Mouse (Mus musculus) MEL (cell line): ENCODE data around the gene Dcbld2. TPM values are rescaled to one million over a fixed set of nuclear protein-coding genes. Genes with fewer than 3 reads are reported as not detected.

Experiments
- DNase-seq: peaks from one replicate; pipeline ENCODE4 v3.0.0; 2011; ENCODE audit warnings: low read depth, low spot score
- H3K27ac ChIP-seq: 2 replicates; pipeline ENCODE4 v1.5.1; 2012; ENCODE audit warnings: low read depth, mild to moderate bottlenecking, control low read depth, low read length, moderate library complexity; ENCODE audit not compliant: control insufficient read depth
- H3K27me3 ChIP-seq, 2 experiments: fragments of 150-350 bp in 1 of 2; sonication (generic) in 1 of 2; 2 replicates each; pipeline ENCODE4 v1.6.1; 2012; ENCODE audit warnings: low read length in 2 of 2, mild to moderate bottlenecking in 2 of 2, improper control_type of control experiment in 1 of 2, moderate library complexity in 1 of 2; ENCODE audit not compliant: insufficient read depth in 2 of 2, control insufficient read depth in 1 of 2
- H3K36me3 ChIP-seq, 2 experiments: 2 replicates each; pipeline ENCODE4 v1.6.1; 2012 to 2014; ENCODE audit warnings: low read length in 2 of 2, improper control_type of control experiment in 1 of 2, inconsistent platforms in 1 of 2, mild to moderate bottlenecking in 1 of 2; ENCODE audit not compliant: insufficient read depth in 2 of 2, control insufficient read depth in 1 of 2
- H3K4me1 ChIP-seq, 2 experiments: fragments of 150-350 bp in 1 of 2; sonication (generic) in 1 of 2; 2 replicates each; pipeline ENCODE4 v1.6.1; 2012; ENCODE audit warnings: low read length in 2 of 2, improper control_type of control experiment in 1 of 2, mild to moderate bottlenecking in 1 of 2; ENCODE audit not compliant: insufficient read depth in 2 of 2, control insufficient read depth in 1 of 2
- H3K4me3 ChIP-seq, 2 experiments: fragments of 150-350 bp in 1 of 2; sonication (generic) in 1 of 2; 2 replicates each; pipeline ENCODE4 v1.5.1; 2012; ENCODE audit warnings: low read depth in 2 of 2, low read length in 2 of 2, mild to moderate bottlenecking in 2 of 2, moderate library complexity in 2 of 2, control low read depth in 1 of 2, improper control_type of control experiment in 1 of 2; ENCODE audit not compliant: control insufficient read depth in 1 of 2, insufficient read depth in 1 of 2
- H3K79me2 ChIP-seq: 2 replicates; pipeline ENCODE4 v1.6.1; 2012; ENCODE audit warnings: mild to moderate bottlenecking, low read length, moderate library complexity; ENCODE audit not compliant: control insufficient read depth, poor library complexity, insufficient read depth
- H3K9ac ChIP-seq: 2 replicates; pipeline ENCODE4 v1.6.1; 2012; ENCODE audit warnings: low read depth, mild to moderate bottlenecking, control low read depth, low read length, moderate library complexity; ENCODE audit not compliant: control insufficient read depth, poor library complexity, severe bottlenecking
- H3K9me3 ChIP-seq: fragments of 150-350 bp; sonication (generic); replicated peaks from 2 replicates; pipeline ENCODE4 v1.6.1; 2012; ENCODE audit warnings: mild to moderate bottlenecking, low read length, improper control_type of control experiment, moderate library complexity; ENCODE audit not compliant: insufficient read depth
- BHLHE40 ChIP-seq: IDR thresholded peaks from 2 replicates; pipeline ENCODE4 v1.6.1; 2012; ENCODE audit warnings: low read depth, mild to moderate bottlenecking, inconsistent platforms, low read length, improper control_type of control experiment, borderline replicate concordance
- CHD1 ChIP-seq: IDR thresholded peaks from 2 replicates; pipeline ENCODE4 v1.6.1; 2012; ENCODE audit warnings: low read depth, mild to moderate bottlenecking, inconsistent platforms, low read length, improper control_type of control experiment
- CHD2 ChIP-seq: IDR thresholded peaks from 2 replicates; pipeline ENCODE4 v1.6.1; 2011; ENCODE audit warnings: low read length, improper control_type of control experiment
- CTCF ChIP-seq, 3 experiments: IDR thresholded peaks in 2 of 3; conservative IDR thresholded peaks in 1 of 3; 2 replicates each; pipeline ENCODE4 v1.5.1; 2011 to 2012; ENCODE audit warnings: low read length in 3 of 3, low read depth in 2 of 3, mild to moderate bottlenecking in 2 of 3, improper control_type of control experiment in 1 of 3, inconsistent platforms in 1 of 3, mixed read lengths in 1 of 3, moderate library complexity in 1 of 3; ENCODE audit not compliant: control insufficient read depth in 1 of 3, insufficient read depth in 1 of 3, poor library complexity in 1 of 3, severe bottlenecking in 1 of 3
- E2F4 ChIP-seq: IDR thresholded peaks from 2 replicates; pipeline ENCODE4 v1.6.1; 2011; ENCODE audit warnings: low read depth, low read length, improper control_type of control experiment, borderline replicate concordance
- ELF1 ChIP-seq: IDR thresholded peaks from 2 replicates; pipeline ENCODE4 v1.6.1; 2014; ENCODE audit warnings: low read depth, mild to moderate bottlenecking, inconsistent platforms, low read length, improper control_type of control experiment, moderate library complexity
- EP300 ChIP-seq, 2 experiments: IDR thresholded peaks; 2 replicates each; pipeline ENCODE4 v1.6.1; 2011; ENCODE audit warnings: improper control_type of control experiment in 2 of 2, low read length in 2 of 2, low read depth in 1 of 2, mild to moderate bottlenecking in 1 of 2
- ETS1 ChIP-seq: IDR thresholded peaks from 2 replicates; pipeline ENCODE4 v1.6.1; 2012; ENCODE audit warnings: low read depth, mild to moderate bottlenecking, inconsistent platforms, low read length, improper control_type of control experiment, moderate library complexity
- GATA1 ChIP-seq: IDR thresholded peaks from 2 replicates; pipeline ENCODE4 v1.6.1; 2011; ENCODE audit warnings: low read depth, low read length, improper control_type of control experiment
- HCFC1 ChIP-seq: IDR thresholded peaks from 2 replicates; pipeline ENCODE4 v1.6.1; 2012; ENCODE audit warnings: low read depth, mild to moderate bottlenecking, inconsistent platforms, low read length, improper control_type of control experiment, moderate library complexity
- JUND ChIP-seq: IDR thresholded peaks from 2 replicates; pipeline ENCODE4 v1.6.1; 2011; ENCODE audit warnings: low read depth, mild to moderate bottlenecking, improper control_type of control experiment, low read length
- KAT2A ChIP-seq: conservative IDR thresholded peaks from 2 replicates; pipeline ENCODE4 v1.6.1; 2012; ENCODE audit warnings: low read depth, low read length, improper control_type of control experiment, inconsistent platforms
- MAFK ChIP-seq: IDR thresholded peaks from 2 replicates; pipeline ENCODE4 v1.6.1; 2011; ENCODE audit warnings: low read depth, mild to moderate bottlenecking, low read length, improper control_type of control experiment, borderline replicate concordance
- MAX ChIP-seq: IDR thresholded peaks from 2 replicates; pipeline ENCODE4 v1.6.1; 2011; ENCODE audit warnings: low read length, improper control_type of control experiment
- MEF2A ChIP-seq: IDR thresholded peaks from 2 replicates; pipeline ENCODE4 v1.6.1; 2014; ENCODE audit warnings: low read depth, mild to moderate bottlenecking, inconsistent platforms, low read length, improper control_type of control experiment; ENCODE audit not compliant: poor library complexity, insufficient replicate concordance, severe bottlenecking; ENCODE audit errors: extremely low read depth
- MYB ChIP-seq: IDR thresholded peaks from 2 replicates; pipeline ENCODE4 v1.6.1; 2011; ENCODE audit warnings: mild to moderate bottlenecking, low read depth, low read length, improper control_type of control experiment
- MYC ChIP-seq: IDR thresholded peaks from 2 replicates; pipeline ENCODE4 v1.6.1; 2011; ENCODE audit warnings: low read depth, mild to moderate bottlenecking, low read length, improper control_type of control experiment, moderate library complexity
- NELFE ChIP-seq: IDR thresholded peaks from 2 replicates; pipeline ENCODE4 v1.6.1; 2011; ENCODE audit warnings: low read depth, low read length, improper control_type of control experiment
- POLR2A ChIP-seq, 2 experiments: IDR thresholded peaks; 2 replicates each; pipeline ENCODE4 v1.6.1; 2011 to 2012; ENCODE audit warnings: low read length in 2 of 2, mild to moderate bottlenecking in 2 of 2, control low read depth in 1 of 2, improper control_type of control experiment in 1 of 2, low read depth in 1 of 2, moderate library complexity in 1 of 2; ENCODE audit not compliant: control insufficient read depth in 1 of 2, insufficient read depth in 1 of 2, poor library complexity in 1 of 2
- POLR2AphosphoS2 ChIP-seq: IDR thresholded peaks from 2 replicates; pipeline ENCODE4 v1.6.1; 2011; ENCODE audit warnings: low read length, improper control_type of control experiment
- POLR2AphosphoS5 ChIP-seq: IDR thresholded peaks from 2 replicates; pipeline ENCODE4 v1.6.1; 2012; ENCODE audit warnings: low read depth, borderline replicate concordance, mild to moderate bottlenecking, inconsistent platforms, low read length, moderate library complexity, mixed read lengths
- RAD21 ChIP-seq: IDR thresholded peaks from 2 replicates; pipeline ENCODE4 v1.6.1; 2011; ENCODE audit warnings: mild to moderate bottlenecking, low read depth, low read length, improper control_type of control experiment
- RCOR1 ChIP-seq: IDR thresholded peaks from 2 replicates; pipeline ENCODE4 v1.6.1; 2012; ENCODE audit warnings: low read depth, mild to moderate bottlenecking, inconsistent platforms, low read length, improper control_type of control experiment
- SIN3A ChIP-seq: IDR thresholded peaks from 2 replicates; pipeline ENCODE4 v1.6.1; 2012; ENCODE audit warnings: low read length, improper control_type of control experiment, inconsistent platforms
- SMC3 ChIP-seq: IDR thresholded peaks from 2 replicates; pipeline ENCODE4 v1.6.1; 2011; ENCODE audit warnings: low read depth, low read length, improper control_type of control experiment
- TAL1 ChIP-seq: IDR thresholded peaks from 2 replicates; pipeline ENCODE4 v1.6.1; 2012; ENCODE audit warnings: mild to moderate bottlenecking, inconsistent platforms, low read length, moderate library complexity, mixed read lengths
- TBP ChIP-seq: IDR thresholded peaks from 2 replicates; pipeline ENCODE4 v1.8.0; 2011; ENCODE audit warnings: low read depth, low read length, improper control_type of control experiment
- TCF12 ChIP-seq: IDR thresholded peaks from 2 replicates; pipeline ENCODE4 v1.6.1; 2014; ENCODE audit warnings: low read depth, mild to moderate bottlenecking, inconsistent platforms, low read length, improper control_type of control experiment, moderate library complexity
- UBTF ChIP-seq: IDR thresholded peaks from 2 replicates; pipeline ENCODE4 v1.6.1; 2012; ENCODE audit warnings: low read depth, mild to moderate bottlenecking, inconsistent platforms, low read length, improper control_type of control experiment, moderate library complexity, borderline replicate concordance; ENCODE audit not compliant: insufficient read depth
- USF1 ChIP-seq: IDR thresholded peaks from 2 replicates; pipeline ENCODE4 v1.6.1; 2014; ENCODE audit warnings: low read depth, mild to moderate bottlenecking, inconsistent platforms, low read length, improper control_type of control experiment, moderate library complexity
- USF2 ChIP-seq, 2 experiments: IDR thresholded peaks; 2 replicates each; pipeline ENCODE4 v1.6.1; 2011 to 2012; ENCODE audit warnings: improper control_type of control experiment in 2 of 2, low read length in 2 of 2, borderline replicate concordance in 1 of 2, inconsistent platforms in 1 of 2, low read depth in 1 of 2, mild to moderate bottlenecking in 1 of 2; ENCODE audit not compliant: insufficient read depth in 1 of 2
- ZC3H11A ChIP-seq: IDR thresholded peaks from 2 replicates; pipeline ENCODE4 v1.6.1; 2012; ENCODE audit warnings: low read depth, mild to moderate bottlenecking, inconsistent platforms, low read length, improper control_type of control experiment
- ZKSCAN1 ChIP-seq: IDR thresholded peaks from 2 replicates; pipeline ENCODE4 v1.6.1; 2012; ENCODE audit warnings: low read depth, mild to moderate bottlenecking, inconsistent platforms, low read length, improper control_type of control experiment, moderate library complexity
- ZMIZ1 ChIP-seq: IDR thresholded peaks from 2 replicates; pipeline ENCODE4 v1.6.1; 2012; ENCODE audit warnings: low read depth, mild to moderate bottlenecking, inconsistent platforms, low read length, improper control_type of control experiment, moderate library complexity
- ZNF384 ChIP-seq: IDR thresholded peaks from 2 replicates; pipeline ENCODE4 v1.6.1; 2012; ENCODE audit warnings: low read depth, mild to moderate bottlenecking, inconsistent platforms, low read length, improper control_type of control experiment
- polyA plus RNA-seq, 2 experiments: library from polyadenylated mRNA; stranded (reverse) in 1 of 2; unstranded in 1 of 2; fragments of >175 nt in 1 of 2; fragments of >200 nt in 1 of 2; gene quantifications; 2 replicates each; pipeline versions ENCODE4 v1.2.1 to v1.2.4; 2012; ENCODE audit warnings: low replicate concordance in 2 of 2, low read depth in 1 of 2; ENCODE audit not compliant: insufficient read length in 2 of 2, insufficient read depth in 1 of 2, missing spikeins in 1 of 2
- total RNA-seq: library from RNA; depleted of rRNA; stranded (reverse); fragments of 300-350 nt; gene quantifications from 2 replicates; pipeline ENCODE4 v1.2.3, GENCODE M21; 2012

Dcbld2 gene
- total and polyA plus RNA-seq, 3 experiments: 3.5 to 9.4 TPM; not detected in 1

GRCm38 (mm10) chr16:58497886-58498713 lies 89.9 kb downstream of the Dcbld2 start:
- no peaks in the 10 kb centered on the region for H3K27me3 ChIP-seq
- peak overlapping the region; percentile 44 for H3K9ac ChIP-seq
- H3K36me3 ChIP-seq: peaks cover 0 to 42% of the 10 kb centered on the region in 2 experiments; a peak in 2 of 4 replicates
- H3K79me2 ChIP-seq: no peaks in the 10 kb centered on the region
- peaks cover 42 to 43% of the 10 kb centered on the region in 2 experiments for H3K4me1 ChIP-seq
- peak overlapping the region; percentile 19 to 23 for H3K4me3 ChIP-seq
- no peaks in the 10 kb centered on the region for H3K9me3 ChIP-seq
- peak; percentile 81 for DNase-seq
- H3K27ac ChIP-seq: peak overlapping the region; percentile 95
- TF ChIP-seq POLR2A (IDR thresholded peaks at IDR 0.05; ENCODE audit: control insufficient read depth in 1 of 2, insufficient read depth in 1 of 2, low read depth in 1 of 2, low read length in 2 of 2, poor library complexity in 1 of 2) (no peak), ZKSCAN1 (no peak), MEF2A (peak; percentile 86; the same call in 1 of the 2 replicates), USF1 (peak; percentile 96), TBP (peak; percentile 32; the same call in 1 of the 2 replicates), BHLHE40 (peak; percentile 84; the same call in 1 of the 2 replicates), RCOR1 (peak; percentile 82), MAX (peak; percentile 94), NELFE (no peak), MYB (peak; percentile 47; the same call in 1 of the 2 replicates), HCFC1 (peak; percentile 30; the same call in 1 of the 2 replicates), MYC (peak; percentile 25; the same call in 1 of the 2 replicates), TCF12 (peak; percentile 97), EP300 (IDR thresholded peaks at IDR 0.05; ENCODE audit: low read depth in 1 of 2, low read length in 2 of 2) (peak; percentile 96 to 98), SMC3 (no peak), ZC3H11A (no peak), KAT2A (no peak), UBTF (no peak), POLR2AphosphoS5 (no peak), USF2 (IDR thresholded peaks at IDR 0.05; ENCODE audit: borderline replicate concordance in 1 of 2, insufficient read depth in 1 of 2, low read depth in 1 of 2, low read length in 2 of 2) (peak in 1 of 2 experiments; percentile 77; a peak in 2 of 4 replicates), SIN3A (peak; percentile 54; the same call in 1 of the 2 replicates), RAD21 (no peak), ZMIZ1 (peak; percentile 39; the same call in 1 of the 2 replicates), ELF1 (no peak), POLR2AphosphoS2 (no peak), JUND (no peak), MAFK (no peak; the same call in 1 of the 2 replicates), CHD2 (no peak; the same call in 1 of the 2 replicates), ZNF384 (peak; percentile 6; the same call in 1 of the 2 replicates), CTCF (IDR thresholded peaks at IDR 0.05 in 2 of 3, conservative IDR thresholded peaks at IDR 0.05 in 1 of 3; ENCODE audit: control insufficient read depth in 1 of 3, insufficient read depth in 1 of 3, low read depth in 2 of 3, low read length in 3 of 3, poor library complexity in 1 of 3, severe bottlenecking in 1 of 3) (no peak), CHD1 (no peak), TAL1 (peak; percentile 97), ETS1 (peak; percentile 96), E2F4 (no peak), GATA1 (peak; percentile 96)
